10 mouse cellular contexts compared by ENCODE assay signal in the genomic region with DNA sequence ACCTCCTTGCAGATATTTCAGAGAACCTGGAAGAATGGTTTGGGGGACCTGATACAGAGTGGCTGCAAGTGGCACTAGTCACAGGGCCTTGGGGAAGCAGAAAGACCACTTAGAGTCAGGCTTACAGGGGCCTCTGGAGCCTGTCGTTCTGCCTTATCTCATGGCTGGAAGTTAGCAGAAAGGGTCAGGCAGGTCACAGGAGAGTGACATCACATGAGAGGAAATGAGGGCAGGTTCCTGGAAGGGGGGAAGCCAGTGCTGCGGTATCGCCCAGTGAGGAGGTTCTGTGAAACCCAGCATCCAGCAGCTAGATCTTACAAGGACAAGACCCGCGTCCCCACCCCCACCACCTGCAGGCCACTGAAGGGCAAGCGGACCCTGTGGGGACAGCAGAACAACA. TPM values are rescaled to one million over a fixed set of nuclear protein-coding genes. Genes with fewer than 3 reads are reported as not detected.
DNase-seq lines count a peak whose midpoint lies in the region; ATAC-seq lines count a peak whose summit lies in the region.
"Had no signal": no experiment of that assay in that cellular context is flagged by ENCODE, and none has a peak within 500 bp of the region (broad histone marks: within the 10 kb centered on the region; RNA-seq: fewer than 3 reads in every experiment).

No protein-coding gene starts in this region.

- ATAC-seq in heart, embryonic 12.5 days (ENCODE audit: insufficient number of reproducible peaks, low FRiP score): peak; percentile 41; the same call in 1 of the 2 replicates
- ATAC-seq in embryonic facial prominence, embryonic 13.5 days (ENCODE audit: insufficient number of reproducible peaks, insufficient read depth, low FRiP score, low TSS enrichment, low read depth): no peak
- ATAC-seq in liver, embryonic 13.5 days (ENCODE audit: low read depth): peak; percentile 11; the same call in 1 of the 2 replicates

- no peaks in the 10 kb centered on the region for H3K36me3 ChIP-seq in heart, embryonic 12.5 days
- no peaks in the 10 kb centered on the region for H3K36me3 ChIP-seq in embryonic facial prominence, embryonic 13.5 days
- H3K36me3 ChIP-seq in liver, embryonic 13.5 days: 0 out of 2 replicates have a peak, but pooled peaks cover 3% of the 10 kb centered on the region
- H3K36me3 ChIP-seq: stomach, embryonic 15.5 days had no signal

- H3K27ac ChIP-seq in heart, embryonic 12.5 days (ENCODE audit: poor library complexity, severe bottlenecking): peak overlapping the region; percentile 89
- H3K27ac ChIP-seq in embryonic facial prominence, embryonic 13.5 days: peak overlapping the region; percentile 34; the same call in 1 of the 2 replicates
- H3K27ac ChIP-seq in liver, embryonic 13.5 days: peak overlapping the region; percentile 60
- H3K27ac ChIP-seq: liver, embryonic 14.5 days; stomach, embryonic 15.5 days had no signal

- no peak overlapping the region for H3K4me3 ChIP-seq in heart, embryonic 12.5 days
- H3K4me3 ChIP-seq in embryonic facial prominence, embryonic 13.5 days: no peak overlapping the region
- no peak overlapping the region for H3K4me3 ChIP-seq in liver, embryonic 13.5 days (replicated peaks)
- H3K4me3 ChIP-seq: stomach, embryonic 15.5 days had no signal

- H3K4me1 ChIP-seq in heart, embryonic 12.5 days (replicated peaks): peaks cover 28% of the 10 kb centered on the region
- peaks cover 5% of the 10 kb centered on the region; the same call in 1 of the 2 replicates for H3K4me1 ChIP-seq in embryonic facial prominence, embryonic 13.5 days
- peaks cover 48% of the 10 kb centered on the region for H3K4me1 ChIP-seq in liver, embryonic 13.5 days (replicated peaks)

- H3K9me3 ChIP-seq in heart, embryonic 12.5 days (replicated peaks): no peaks in the 10 kb centered on the region
- H3K9me3 ChIP-seq in embryonic facial prominence, embryonic 13.5 days: no peaks in the 10 kb centered on the region
- H3K9me3 ChIP-seq in liver, embryonic 13.5 days (replicated peaks): no peaks in the 10 kb centered on the region
- H3K9me3 ChIP-seq: stomach, embryonic 15.5 days had no signal

- no peak for DNase-seq in heart, adult 9 months (ENCODE audit: low spot score in 2 of 2)
- peak; percentile 65 for DNase-seq in 416B (ENCODE audit: low read depth)
- no peak for DNase-seq in liver, embryonic 13.5 days
- no peak for DNase-seq in right cerebral cortex, postnatal 10 days (ENCODE audit: low spot score in 2 of 2)
- DNase-seq in urinary bladder, adult 18-20 months (ENCODE audit: low spot score in 2 of 2): no peak
- DNase-seq in layer of hippocampus, adult 9-10 months (ENCODE audit: low spot score): no peak

- no peaks in the 10 kb centered on the region for H3K27me3 ChIP-seq in heart, embryonic 12.5 days (replicated peaks)
- H3K27me3 ChIP-seq in embryonic facial prominence, embryonic 13.5 days: no peaks in the 10 kb centered on the region
- no peaks in the 10 kb centered on the region for H3K27me3 ChIP-seq in liver, embryonic 13.5 days
- H3K27me3 ChIP-seq: stomach, embryonic 15.5 days had no signal

- 0 out of 2 replicates have a peak overlapping the region, but pooled peaks have one; percentile 8 for H3K4me2 ChIP-seq in heart, embryonic 12.5 days
- no peak overlapping the region for H3K4me2 ChIP-seq in embryonic facial prominence, embryonic 13.5 days
- H3K4me2 ChIP-seq in liver, embryonic 13.5 days: no peak overlapping the region
- H3K4me2 ChIP-seq: stomach, embryonic 15.5 days had no signal

- peak overlapping the region; percentile 49 for H3K9ac ChIP-seq in heart, embryonic 12.5 days
- H3K9ac ChIP-seq in embryonic facial prominence, embryonic 13.5 days: 0 out of 2 replicates have a peak overlapping the region, but pooled peaks have one; percentile 16
- H3K9ac ChIP-seq in liver, embryonic 13.5 days: no peak overlapping the region
- H3K9ac ChIP-seq: liver, embryonic 14.5 days; stomach, embryonic 15.5 days had no signal

- 24% methylated on average over 6 of the region's 6 CpGs for WGBS in heart, embryonic 12.5 days
- WGBS in embryonic facial prominence, embryonic 13.5 days: 69% methylated on average over 6 of the region's 6 CpGs
- 35% methylated on average over 6 of the region's 6 CpGs for WGBS in liver, embryonic 13.5 days (ENCODE audit: insufficient replicate concordance)

RNA-seq across cellular contexts. Expression of a gene that starts 19.3 kb away (rescaled TPM):
- 0.19 and 0.30 TPM in 2 replicates for polyA plus RNA-seq in heart, embryonic 12.5 days (2016; fragmentation: Nextera tagmentation; extraction: Ambion mirVana)
- 0.53 and 1.5 TPM in 2 replicates for polyA plus RNA-seq in embryonic facial prominence, embryonic 13.5 days (2015; fragmentation: Nextera tagmentation; extraction: Ambion mirVana)
- polyA plus RNA-seq in liver, embryonic 13.5 days (2015; fragmentation: Nextera tagmentation; extraction: Ambion mirVana): 7.8 and 9.5 TPM in 2 replicates

RNA-seq across cellular contexts. Expression of a gene that starts 20.8 kb away (rescaled TPM):
- polyA plus RNA-seq in heart, embryonic 12.5 days (2016; fragmentation: Nextera tagmentation; extraction: Ambion mirVana): 19.9 and 21.6 TPM in 2 replicates
- polyA plus RNA-seq in embryonic facial prominence, embryonic 13.5 days (2015; fragmentation: Nextera tagmentation; extraction: Ambion mirVana): 49.5 and 50.6 TPM in 2 replicates
- polyA plus RNA-seq in liver, embryonic 13.5 days (2015; fragmentation: Nextera tagmentation; extraction: Ambion mirVana): 4.7 and 5.1 TPM in 2 replicates

RNA-seq across cellular contexts. Expression of a gene that starts 42.9 kb away (rescaled TPM):
- 0.32 and 1.1 TPM in 2 replicates for polyA plus RNA-seq in heart, embryonic 12.5 days (2016; fragmentation: Nextera tagmentation; extraction: Ambion mirVana)
- 2.6 and 2.8 TPM in 2 replicates for polyA plus RNA-seq in embryonic facial prominence, embryonic 13.5 days (2015; fragmentation: Nextera tagmentation; extraction: Ambion mirVana)
- 3.8 and 4.2 TPM in 2 replicates for polyA plus RNA-seq in liver, embryonic 13.5 days (2015; fragmentation: Nextera tagmentation; extraction: Ambion mirVana)

RNA-seq across cellular contexts. Expression of a gene that starts 43.4 kb away (rescaled TPM):
- 7.6 and 9.0 TPM in 2 replicates for polyA plus RNA-seq in heart, embryonic 12.5 days (2016; fragmentation: Nextera tagmentation; extraction: Ambion mirVana)
- 22.6 and 25.9 TPM in 2 replicates for polyA plus RNA-seq in embryonic facial prominence, embryonic 13.5 days (2015; fragmentation: Nextera tagmentation; extraction: Ambion mirVana)
- polyA plus RNA-seq in liver, embryonic 13.5 days (2015; fragmentation: Nextera tagmentation; extraction: Ambion mirVana): 105 and 109 TPM in 2 replicates

RNA-seq across cellular contexts. Expression of a gene that starts 45.9 kb away (rescaled TPM):
- polyA plus RNA-seq in heart, embryonic 12.5 days (2016; fragmentation: Nextera tagmentation; extraction: Ambion mirVana): 0.09 TPM in 1 of 2 replicates, not detected in the other
- polyA plus RNA-seq in embryonic facial prominence, embryonic 13.5 days (2015; fragmentation: Nextera tagmentation; extraction: Ambion mirVana): 0.28 and 0.30 TPM in 2 replicates
- 0.23 and 0.35 TPM in 2 replicates for polyA plus RNA-seq in liver, embryonic 13.5 days (2015; fragmentation: Nextera tagmentation; extraction: Ambion mirVana)

Comparison
In these comparisons a context has a peak if more than half of its experiments do, and no peak if none do; other contexts are left out.
1. H3K27ac ChIP-seq: peak in every context shown above with its lines; median percentile 89 in heart, embryonic 12.5 days; 60 in liver, embryonic 13.5 days; 34 in embryonic facial prominence, embryonic 13.5 days.